Mouse (Mus musculus) gonadal fat pad, adult 2 months (tissue): ENCODE results near the gene 9230110F15Rik. TPM values are rescaled to one million over a fixed set of nuclear protein-coding genes. Genes with fewer than 3 reads are reported as not detected.
"Not testable (repeated sequence)": the region's sequence is repeated elsewhere in the genome, so short reads cannot be mapped to it uniquely, and the experiment has no call there.

Source experiments
- DNase-seq: peaks from one replicate; pipeline ENCODE4 v3.0.0-alpha.2; 2012; ENCODE audit warnings: low read depth
- polyA plus RNA-seq: library from polyadenylated mRNA; depleted of rRNA; stranded (reverse); fragments of >200 nt; gene quantifications from 2 replicates; pipeline ENCODE4 v1.2.3, GENCODE M21; 2012; rRNA removed

Gene 9230110F15Rik
- polyA plus RNA-seq = 368 and 380 TPM in 2 replicates

GRCm38 (mm10) chr9:35844050-35844449 is at the start of gene 9230110F15Rik:
9230110F15Rik (minus strand) TSS chr9:35844150.
- DNase-seq = no peak

GRCm38 (mm10) chr9:35893112-35893511 is 49.2 kb upstream of the 9230110F15Rik start:
- DNase-seq = not testable (repeated sequence)

GRCm38 (mm10) chr9:35817881-35818280 is 26.1 kb downstream of the 9230110F15Rik start:
- DNase-seq = not testable (repeated sequence)

- no peak for DNase-seq
These were observed 45.8 kb downstream of the 9230110F15Rik start for GRCm38 (mm10) chr9:35798146-35798545.

GRCm38 (mm10) chr9:35790001-35790400 is 53.9 kb downstream of the 9230110F15Rik start, which contains the start of the genes Gm27235 and D730048I06Rik:
Gm27235 (minus strand) TSS chr9:35790101.
D730048I06Rik (minus strand) TSS chr9:35790112.
- DNase-seq = no peak

Other genes starting within 250 kb of the 9230110F15Rik start
- 0.99 and 2.5 TPM in 2 replicates for gene Pate4, start 232.2 kb downstream of the 9230110F15Rik start, polyA plus RNA-seq
- gene Pate3, start 195.9 kb downstream of the 9230110F15Rik start, polyA plus RNA-seq = 33.8 and 35.7 TPM in 2 replicates
- gene Pate1, start 156.8 kb downstream of the 9230110F15Rik start, polyA plus RNA-seq = 55.1 and 80.8 TPM in 2 replicates
- gene Gm17677, start 103.1 kb downstream of the 9230110F15Rik start, polyA plus RNA-seq = 14.9 and 24.8 TPM in 2 replicates
- 127 and 133 TPM in 2 replicates for gene Gm17727, start 66.0 kb downstream of the 9230110F15Rik start, polyA plus RNA-seq
- 7.9 and 9.5 TPM in 2 replicates for gene Gm27235, start 54.0 kb downstream of the 9230110F15Rik start, polyA plus RNA-seq
- 156 and 268 TPM in 2 replicates for gene D730048I06Rik, start 54.0 kb downstream of the 9230110F15Rik start, polyA plus RNA-seq
- gene 9230113P08Rik, start 64.3 kb upstream of the 9230110F15Rik start, polyA plus RNA-seq = 383 and 472 TPM in 2 replicates